Mouse (Mus musculus): ENCODE data around the gene Ptprg. TPM values are rescaled to one million over a fixed set of nuclear protein-coding genes. Genes with fewer than 3 reads are reported as not detected.

Ptprg gene
- total and polyA plus RNA-seq, 3 experiments = not detected

DNA sequence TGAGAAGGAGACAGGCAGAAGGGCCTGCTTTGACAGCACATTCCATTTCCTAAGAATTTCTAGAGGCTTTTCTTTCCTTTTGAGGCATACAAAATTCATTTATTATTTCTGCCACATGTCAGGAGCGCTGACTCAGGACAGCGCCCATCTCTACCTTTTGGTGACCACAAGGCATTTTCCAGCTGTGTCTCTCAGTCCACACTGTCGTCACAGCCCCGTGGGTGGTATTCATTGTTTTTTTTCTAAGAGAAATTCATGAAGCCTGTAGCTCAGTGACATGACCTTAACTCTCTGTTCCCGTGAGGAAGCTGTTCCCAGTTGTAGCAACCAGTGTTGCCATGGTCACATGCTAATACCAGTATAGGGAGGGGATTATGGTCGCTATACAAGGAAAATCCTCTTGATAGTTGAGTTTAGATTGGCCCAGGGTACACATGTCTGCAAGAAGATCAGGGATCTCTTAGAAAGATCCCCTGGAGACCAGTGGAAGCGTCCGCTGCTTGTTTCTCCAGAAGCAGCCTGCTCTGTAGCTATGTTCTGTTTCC lies 590.7 kb downstream of the Ptprg start:
- no peak for DNase-seq (ENCODE audit: low read depth, low spot score)
- TF ChIP-seq MAX (IDR thresholded peaks at IDR 0.05; ENCODE audit: low read length) (no peak), HCFC1 (IDR thresholded peaks at IDR 0.05; ENCODE audit: low read depth, low read length) (no peak), GABPA (IDR thresholded peaks at IDR 0.05; ENCODE audit: low read depth, low read length) (no peak), TAL1 (IDR thresholded peaks at IDR 0.05; ENCODE audit: low read length) (no peak), JUND (IDR thresholded peaks at IDR 0.05; ENCODE audit: low read depth, low read length) (no peak), USF1 (IDR thresholded peaks at IDR 0.05; ENCODE audit: low read depth, low read length) (no peak), NELFE (IDR thresholded peaks at IDR 0.05; ENCODE audit: low read depth, low read length) (no peak), MXI1 (IDR thresholded peaks at IDR 0.05; ENCODE audit: low read depth, low read length) (no peak), UBTF (IDR thresholded peaks at IDR 0.05; ENCODE audit: borderline replicate concordance, insufficient read depth, low read depth, low read length) (no peak), CHD2 (IDR thresholded peaks at IDR 0.05; ENCODE audit: low read length) (no peak), TBP (IDR thresholded peaks at IDR 0.05; ENCODE audit: low read depth, low read length) (no peak), MAZ (IDR thresholded peaks at IDR 0.05; ENCODE audit: low read depth, low read length) (no peak), POLR2AphosphoS2 (IDR thresholded peaks at IDR 0.05; ENCODE audit: low read length) (no peak), POLR2A (IDR thresholded peaks at IDR 0.05; ENCODE audit: control insufficient read depth in 1 of 2, insufficient read depth in 1 of 2, low read depth in 1 of 2, low read length in 2 of 2, poor library complexity in 1 of 2) (no peak), MYB (IDR thresholded peaks at IDR 0.05; ENCODE audit: low read depth, low read length) (no peak), POLR2AphosphoS5 (IDR thresholded peaks at IDR 0.05; ENCODE audit: borderline replicate concordance, low read depth, low read length) (no peak), MEF2A (IDR thresholded peaks at IDR 0.05; ENCODE audit: extremely low read depth, insufficient replicate concordance, low read depth, low read length, poor library complexity, severe bottlenecking) (no peak), SMC3 (IDR thresholded peaks at IDR 0.05; ENCODE audit: low read depth, low read length) (no peak), MAFK (IDR thresholded peaks at IDR 0.05; ENCODE audit: borderline replicate concordance, low read depth, low read length) (no peak)

DNA sequence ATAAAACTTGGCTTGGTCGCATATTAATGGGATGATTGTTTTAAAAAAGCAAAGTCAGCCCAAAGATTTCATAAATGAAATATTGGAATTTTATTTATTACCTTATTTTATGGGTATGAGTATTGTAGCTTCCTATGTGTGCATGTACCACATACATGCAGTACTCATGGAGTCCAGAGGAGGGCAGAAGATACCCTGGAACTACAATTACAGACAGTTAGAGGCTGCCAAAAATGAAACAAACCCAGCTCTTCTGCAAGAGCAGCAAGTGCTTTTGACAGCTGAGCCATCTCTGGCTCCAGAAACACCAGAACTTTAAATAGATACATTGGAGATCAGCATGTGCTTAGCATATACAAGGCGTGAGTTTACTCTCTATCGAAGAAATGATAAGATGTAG lies 592.6 kb downstream of the Ptprg start:
- no peak overlapping the region for H3K27ac ChIP-seq (ENCODE audit: control insufficient read depth, low read depth, low read length)
- no peaks in the 10 kb centered on the region for H3K9me3 ChIP-seq (replicated peaks; ENCODE audit: insufficient read depth, low read length)
- no peak overlapping the region for H3K9ac ChIP-seq (ENCODE audit: control insufficient read depth, low read depth, low read length, poor library complexity, severe bottlenecking)
- H3K4me3 ChIP-seq (ENCODE audit: control insufficient read depth in 1 of 2, insufficient read depth in 1 of 2, low read depth in 2 of 2, low read length in 2 of 2) = no peak overlapping the region
- no peaks in the 10 kb centered on the region for H3K27me3 ChIP-seq (ENCODE audit: control insufficient read depth in 1 of 2, insufficient read depth in 2 of 2, low read length in 2 of 2)
- peak; percentile 2 for DNase-seq (ENCODE audit: low read depth, low spot score)
- no peaks in the 10 kb centered on the region for H3K36me3 ChIP-seq (ENCODE audit: control insufficient read depth in 1 of 2, insufficient read depth in 2 of 2, low read length in 2 of 2)
- no peaks in the 10 kb centered on the region for H3K4me1 ChIP-seq (ENCODE audit: control insufficient read depth in 1 of 2, insufficient read depth in 2 of 2, low read length in 2 of 2)
- H3K79me2 ChIP-seq (ENCODE audit: control insufficient read depth, insufficient read depth, low read length, poor library complexity) = no peaks in the 10 kb centered on the region
- TF ChIP-seq CTCF (IDR thresholded peaks at IDR 0.05 in 2 of 3, conservative IDR thresholded peaks at IDR 0.05 in 1 of 3; ENCODE audit: control insufficient read depth in 1 of 3, insufficient read depth in 1 of 3, low read depth in 2 of 3, low read length in 3 of 3, poor library complexity in 1 of 3, severe bottlenecking in 1 of 3) (peak in 1 of 3 experiments; percentile 8; a peak in 1 of 6 replicates), RAD21 (IDR thresholded peaks at IDR 0.05; ENCODE audit: low read depth, low read length) (peak; percentile 3; the same call in 1 of the 2 replicates), BHLHE40 (IDR thresholded peaks at IDR 0.05; ENCODE audit: borderline replicate concordance, low read depth, low read length) (no peak), POLR2AphosphoS5 (IDR thresholded peaks at IDR 0.05; ENCODE audit: borderline replicate concordance, low read depth, low read length) (no peak)

More for the DNA sequence above, 590.7 kb downstream of the Ptprg start:
- H3K9ac ChIP-seq (ENCODE audit: control insufficient read depth, low read depth, low read length, poor library complexity, severe bottlenecking) = no peak overlapping the region
- no peaks in the 10 kb centered on the region for H3K36me3 ChIP-seq (ENCODE audit: control insufficient read depth in 1 of 2, insufficient read depth in 2 of 2, low read length in 2 of 2)
- H3K4me1 ChIP-seq (ENCODE audit: control insufficient read depth in 1 of 2, insufficient read depth in 2 of 2, low read length in 2 of 2) = no peaks in the 10 kb centered on the region
- H3K4me3 ChIP-seq (ENCODE audit: control insufficient read depth in 1 of 2, insufficient read depth in 1 of 2, low read depth in 2 of 2, low read length in 2 of 2) = no peak overlapping the region
- H3K27ac ChIP-seq (ENCODE audit: control insufficient read depth, low read depth, low read length) = no peak overlapping the region
- no peaks in the 10 kb centered on the region for H3K27me3 ChIP-seq (ENCODE audit: control insufficient read depth in 1 of 2, insufficient read depth in 2 of 2, low read length in 2 of 2)
- no peaks in the 10 kb centered on the region for H3K79me2 ChIP-seq (ENCODE audit: control insufficient read depth, insufficient read depth, low read length, poor library complexity)
- H3K9me3 ChIP-seq (replicated peaks; ENCODE audit: insufficient read depth, low read length) = no peaks in the 10 kb centered on the region
